Mouse (Mus musculus): ENCODE measurements around the gene Ugt2a2. TPM values are rescaled to one million over a fixed set of nuclear protein-coding genes. Genes with fewer than 3 reads are reported as not detected.
"Not testable (repeated sequence)": the region's sequence is repeated elsewhere in the genome, so short reads cannot be mapped to it uniquely, and the experiment has no call there.

The Ugt2a2 gene
- total RNA-seq (2014; fragmentation: Nextera tagmentation) = not detected in 2 replicates
- total RNA-seq (2017) = not detected in 2 replicates
- not detected in 2 replicates for polyA plus RNA-seq (2012)

DNA sequence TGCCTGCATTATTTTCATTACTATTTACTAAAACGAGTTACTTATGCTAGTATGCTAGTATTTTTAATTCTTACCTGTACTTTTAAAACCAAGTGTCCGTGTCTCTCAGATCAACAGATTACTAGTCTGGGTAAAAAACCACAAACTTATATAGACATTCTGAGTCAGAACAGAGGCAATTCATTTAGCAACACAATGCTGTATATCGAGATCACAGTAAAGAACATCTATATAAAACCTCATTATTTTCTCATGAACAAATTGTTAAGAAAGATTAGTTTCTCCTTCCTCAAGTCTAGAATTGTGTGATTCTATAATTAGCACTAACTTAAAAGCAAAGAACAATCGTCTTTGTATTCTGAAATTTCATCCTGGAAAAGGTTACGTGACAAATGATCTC, at the start of gene Ugt2a2:
Gene Ugt2a2, minus strand, starts transcription at position 101 of the 400 bp plus-strand sequence.
- Histone ChIP-seq H3K9me3 (replicated peaks) (no peaks in the 10 kb centered on the region; the same call in 1 of the 2 replicates), H3K4me1 (ENCODE audit: insufficient read depth, low read depth, low read length) (no peaks in the 10 kb centered on the region), H3K4me3 (ENCODE audit: low read depth, low read length) (no peak within 1 kb of the TSS), H3K36me3 (replicated peaks) (no peaks in the 10 kb centered on the region), H3K27me3 (ENCODE audit: insufficient read depth, low read length) (no peaks in the 10 kb centered on the region)
- TF ChIP-seq POLR2AphosphoS5 (IDR thresholded peaks at IDR 0.05; ENCODE audit: insufficient replicate concordance, low read depth, low read length) = no peak
- no peak for TF ChIP-seq GATA1 (IDR thresholded peaks at IDR 0.05; ENCODE audit: borderline replicate concordance, low read length)
- no peak for TF ChIP-seq TAL1 (conservative IDR thresholded peaks at IDR 0.05; ENCODE audit: low read depth, low read length)
- TF ChIP-seq GATA2 (IDR thresholded peaks at IDR 0.05; ENCODE audit: borderline replicate concordance, low read depth, low read length) = no peak
- TF ChIP-seq CTCF (IDR thresholded peaks at IDR 0.05; ENCODE audit: low read depth, low read length) = no peak
- no peak for DNase-seq (ENCODE audit: low spot score)
- ATAC-seq (ENCODE audit: extremely low read depth, insufficient number of reproducible peaks, low FRiP score, poor library complexity, severe bottlenecking) = no peak

DNA sequence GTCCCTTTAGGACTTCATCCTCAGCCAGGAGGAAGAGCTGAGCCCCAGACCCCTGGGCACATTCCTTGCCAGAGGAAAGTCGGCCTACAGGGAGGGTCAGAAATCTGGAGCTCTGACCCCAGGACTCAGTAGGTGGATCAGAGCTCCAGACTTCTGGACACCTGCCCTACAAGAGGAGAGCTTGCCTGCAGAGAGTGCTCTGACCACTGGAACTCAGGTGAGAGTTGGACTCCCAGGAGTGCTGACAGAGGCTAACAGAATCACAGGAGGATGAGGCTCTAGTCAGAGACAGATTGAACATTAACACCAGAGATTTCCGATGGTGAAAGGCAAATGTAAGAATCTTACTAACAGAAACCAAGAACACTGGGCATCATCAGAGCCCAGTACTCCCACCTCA, 41.5 kb upstream of the Ugt2a2 start:
- ATAC-seq (ENCODE audit: extremely low read depth, insufficient number of reproducible peaks, low FRiP score, poor library complexity, severe bottlenecking); H3K4me1 ChIP-seq (ENCODE audit: insufficient read depth, low read depth, low read length); H3K9me3 ChIP-seq (replicated peaks); H3K36me3 ChIP-seq (replicated peaks); H3K4me3 ChIP-seq (ENCODE audit: low read depth, low read length); H3K27me3 ChIP-seq (ENCODE audit: insufficient read depth, low read length); DNase-seq (ENCODE audit: low spot score): not testable (repeated sequence)

DNA sequence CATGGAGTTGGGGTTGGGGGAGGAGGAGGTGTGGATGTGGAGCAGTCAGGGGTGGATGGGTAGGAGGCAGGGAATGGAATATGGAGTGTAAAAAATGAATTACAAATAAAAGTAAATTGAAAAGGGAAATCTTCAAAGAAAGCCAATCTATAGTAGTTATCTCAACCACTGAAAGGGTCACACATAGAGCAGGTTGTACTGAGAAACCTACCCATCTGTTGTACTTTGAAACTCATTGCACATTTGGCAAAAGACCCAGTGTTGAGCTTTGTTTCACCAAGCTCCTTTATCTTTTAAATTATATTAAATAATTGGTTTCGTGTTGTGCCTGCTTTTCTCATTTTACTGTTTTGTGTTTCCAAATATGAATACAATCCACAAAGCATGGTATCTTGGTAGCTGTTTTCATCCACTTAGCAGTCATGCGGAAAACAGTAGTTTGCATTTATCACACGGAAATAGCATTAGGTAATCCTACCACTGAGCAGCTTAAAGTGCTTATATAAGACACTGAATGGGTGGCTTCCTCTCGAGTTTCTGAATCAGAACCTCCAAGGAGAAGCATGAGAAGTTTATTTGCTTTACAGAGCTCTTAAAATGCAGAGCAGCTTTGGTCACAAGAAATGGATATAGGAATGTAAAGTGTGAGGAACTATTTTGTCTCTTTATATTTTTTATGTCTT, 23.9 kb upstream of the Ugt2a2 start:
- ATAC-seq (ENCODE audit: extremely low read depth, insufficient number of reproducible peaks, low FRiP score, poor library complexity, severe bottlenecking) (no peak), DNase-seq (ENCODE audit: low spot score) (no peak)
- Histone ChIP-seq H3K4me3 (ENCODE audit: low read depth, low read length) (no peak overlapping the region), H3K36me3 (replicated peaks) (no peaks in the 10 kb centered on the region), H3K9me3 (replicated peaks) (no peaks in the 10 kb centered on the region), H3K27me3 (ENCODE audit: insufficient read depth, low read length) (no peaks in the 10 kb centered on the region), H3K4me1 (ENCODE audit: insufficient read depth, low read depth, low read length) (no peaks in the 10 kb centered on the region)
- TF ChIP-seq CTCF (IDR thresholded peaks at IDR 0.05; ENCODE audit: low read depth, low read length) (no peak), GATA2 (IDR thresholded peaks at IDR 0.05; ENCODE audit: borderline replicate concordance, low read depth, low read length) (no peak), POLR2AphosphoS5 (IDR thresholded peaks at IDR 0.05; ENCODE audit: insufficient replicate concordance, low read depth, low read length) (no peak), TAL1 (conservative IDR thresholded peaks at IDR 0.05; ENCODE audit: low read depth, low read length) (no peak), GATA1 (IDR thresholded peaks at IDR 0.05; ENCODE audit: borderline replicate concordance, low read length) (no peak)

DNA sequence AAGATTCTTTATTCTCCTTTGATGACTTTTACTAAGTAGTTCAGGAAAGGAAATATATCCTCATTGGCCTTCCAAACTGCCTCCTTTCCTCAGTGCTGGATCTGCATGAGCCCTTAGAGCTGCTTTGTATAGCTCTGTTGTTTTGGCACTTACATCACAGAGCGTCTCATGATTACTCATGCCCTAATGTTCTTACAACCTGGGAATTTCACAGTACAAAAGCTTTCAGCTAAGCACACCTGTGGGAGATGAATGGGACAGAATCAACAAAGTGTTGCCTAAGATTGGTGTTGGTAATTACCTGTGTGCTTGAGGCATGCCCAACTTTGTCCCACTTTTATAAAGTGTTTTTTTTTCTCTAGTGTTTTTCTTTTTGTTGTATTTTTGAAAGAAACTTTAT, 20.6 kb upstream of the Ugt2a2 start:
- no peaks in the 10 kb centered on the region for H3K9me3 ChIP-seq (replicated peaks)
- no peak for DNase-seq (ENCODE audit: low spot score)
- H3K27me3 ChIP-seq (ENCODE audit: insufficient read depth, low read length) = no peaks in the 10 kb centered on the region
- H3K36me3 ChIP-seq (replicated peaks) = no peaks in the 10 kb centered on the region
- no peak for ATAC-seq (ENCODE audit: extremely low read depth, insufficient number of reproducible peaks, low FRiP score, poor library complexity, severe bottlenecking)
- H3K4me1 ChIP-seq (ENCODE audit: insufficient read depth, low read depth, low read length) = no peaks in the 10 kb centered on the region
- TF ChIP-seq GATA1 (IDR thresholded peaks at IDR 0.05; ENCODE audit: borderline replicate concordance, low read length) (no peak), POLR2AphosphoS5 (IDR thresholded peaks at IDR 0.05; ENCODE audit: insufficient replicate concordance, low read depth, low read length) (no peak), TAL1 (conservative IDR thresholded peaks at IDR 0.05; ENCODE audit: low read depth, low read length) (no peak), CTCF (IDR thresholded peaks at IDR 0.05; ENCODE audit: low read depth, low read length) (no peak), GATA2 (IDR thresholded peaks at IDR 0.05; ENCODE audit: borderline replicate concordance, low read depth, low read length) (no peak)
- no peak overlapping the region for H3K4me3 ChIP-seq (ENCODE audit: low read depth, low read length)

DNA sequence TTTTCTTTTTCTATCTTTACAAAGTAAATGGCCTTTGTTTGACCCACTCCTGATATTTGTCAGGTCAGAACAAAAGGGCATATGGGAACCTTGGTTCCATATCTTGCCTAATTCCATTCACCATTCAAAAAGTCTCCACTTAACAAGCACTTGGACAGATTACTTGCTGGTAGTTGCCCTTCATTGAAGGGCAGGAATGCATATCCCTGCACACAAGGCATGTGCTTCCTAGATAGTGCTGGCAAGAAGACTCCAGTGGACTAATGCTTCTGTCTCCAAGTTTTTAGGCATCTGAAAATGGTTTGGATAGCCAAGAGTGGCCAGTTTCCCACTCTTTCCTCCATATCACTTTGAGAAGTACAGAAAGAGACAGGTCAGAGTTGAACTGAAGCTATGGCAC, 17.3 kb upstream of the Ugt2a2 start:
- H3K4me3 ChIP-seq (ENCODE audit: low read depth, low read length) = no peak overlapping the region
- no peaks in the 10 kb centered on the region for H3K4me1 ChIP-seq (ENCODE audit: insufficient read depth, low read depth, low read length)
- ATAC-seq (ENCODE audit: extremely low read depth, insufficient number of reproducible peaks, low FRiP score, poor library complexity, severe bottlenecking) = no peak
- no peaks in the 10 kb centered on the region for H3K27me3 ChIP-seq (ENCODE audit: insufficient read depth, low read length)
- no peaks in the 10 kb centered on the region for H3K9me3 ChIP-seq (replicated peaks)
- no peak for TF ChIP-seq TAL1 (conservative IDR thresholded peaks at IDR 0.05; ENCODE audit: low read depth, low read length)
- H3K36me3 ChIP-seq (replicated peaks) = no peaks in the 10 kb centered on the region
- DNase-seq (ENCODE audit: low spot score) = no peak

DNA sequence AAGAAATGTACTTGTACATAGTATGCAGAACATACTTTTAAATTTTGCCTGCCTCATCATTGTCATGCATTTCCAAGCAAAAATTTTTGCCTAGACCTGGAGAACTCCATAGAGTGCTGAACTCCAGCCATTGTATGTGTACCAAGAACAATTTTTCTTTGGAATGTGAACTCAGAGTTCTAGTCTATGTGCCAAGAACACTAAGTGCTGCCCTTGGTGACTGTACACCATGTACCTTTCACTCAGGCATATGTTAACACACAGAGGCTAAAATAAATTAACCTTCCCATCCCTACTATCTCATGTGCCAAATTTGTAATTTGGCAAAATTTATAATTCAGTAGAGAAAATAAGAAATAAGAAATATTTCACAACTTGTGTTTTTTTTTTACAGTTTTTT, 16.9 kb upstream of the Ugt2a2 start:
- Histone ChIP-seq H3K9me3 (replicated peaks) (no peaks in the 10 kb centered on the region), H3K4me1 (ENCODE audit: insufficient read depth, low read depth, low read length) (no peaks in the 10 kb centered on the region), H3K27me3 (ENCODE audit: insufficient read depth, low read length) (no peaks in the 10 kb centered on the region), H3K4me3 (ENCODE audit: low read depth, low read length) (no peak overlapping the region), H3K36me3 (replicated peaks) (no peaks in the 10 kb centered on the region)
- DNase-seq (ENCODE audit: low spot score) = no peak
- TF ChIP-seq GATA1 (IDR thresholded peaks at IDR 0.05; ENCODE audit: borderline replicate concordance, low read length) = no peak
- TF ChIP-seq CTCF (IDR thresholded peaks at IDR 0.05; ENCODE audit: low read depth, low read length) = no peak
- no peak for TF ChIP-seq POLR2AphosphoS5 (IDR thresholded peaks at IDR 0.05; ENCODE audit: insufficient replicate concordance, low read depth, low read length)
- TF ChIP-seq TAL1 (conservative IDR thresholded peaks at IDR 0.05; ENCODE audit: low read depth, low read length) = no peak
- TF ChIP-seq GATA2 (IDR thresholded peaks at IDR 0.05; ENCODE audit: borderline replicate concordance, low read depth, low read length) = no peak
- no peak for ATAC-seq (ENCODE audit: extremely low read depth, insufficient number of reproducible peaks, low FRiP score, poor library complexity, severe bottlenecking)

DNA sequence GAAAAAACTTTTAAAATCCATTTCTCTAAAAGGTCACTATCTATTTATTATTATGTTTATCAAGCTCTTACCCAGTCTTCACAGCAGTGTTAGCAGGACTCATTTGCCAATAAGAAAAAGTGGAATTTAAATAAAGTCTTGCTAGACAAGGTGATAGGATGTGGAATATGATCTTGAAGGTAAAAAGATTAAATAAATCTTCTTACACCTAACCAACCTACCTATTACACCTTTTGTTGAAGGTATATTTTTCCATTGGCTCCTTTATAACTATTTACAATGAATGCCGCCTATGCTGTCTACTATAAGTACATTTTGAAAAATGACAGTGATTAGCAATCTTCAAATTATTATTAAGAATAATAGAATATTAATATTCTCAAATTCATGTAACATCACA, 8.7 kb upstream of the Ugt2a2 start, which contains the start of gene Ugt2a1:
Gene Ugt2a1, minus strand, starts transcription at position 101 of the 400 bp plus-strand sequence.
- ATAC-seq (ENCODE audit: extremely low read depth, insufficient number of reproducible peaks, low FRiP score, poor library complexity, severe bottlenecking) (no peak), DNase-seq (ENCODE audit: low spot score) (no peak)
- Histone ChIP-seq H3K4me1 (ENCODE audit: insufficient read depth, low read depth, low read length) (no peaks in the 10 kb centered on the region), H3K4me3 (ENCODE audit: low read depth, low read length) (no peak within 1 kb of the TSS), H3K9me3 (replicated peaks) (0 out of 2 replicates have a peak, but pooled peaks cover 2% of the 10 kb centered on the region), H3K36me3 (replicated peaks) (no peaks in the 10 kb centered on the region), H3K27me3 (ENCODE audit: insufficient read depth, low read length) (no peaks in the 10 kb centered on the region)
- TF ChIP-seq GATA1 (IDR thresholded peaks at IDR 0.05; ENCODE audit: borderline replicate concordance, low read length) = no peak
- TF ChIP-seq CTCF (IDR thresholded peaks at IDR 0.05; ENCODE audit: low read depth, low read length) = no peak
- TF ChIP-seq GATA2 (IDR thresholded peaks at IDR 0.05; ENCODE audit: borderline replicate concordance, low read depth, low read length) = no peak
- no peak for TF ChIP-seq TAL1 (conservative IDR thresholded peaks at IDR 0.05; ENCODE audit: low read depth, low read length)
- TF ChIP-seq POLR2AphosphoS5 (IDR thresholded peaks at IDR 0.05; ENCODE audit: insufficient replicate concordance, low read depth, low read length) = no peak

DNA sequence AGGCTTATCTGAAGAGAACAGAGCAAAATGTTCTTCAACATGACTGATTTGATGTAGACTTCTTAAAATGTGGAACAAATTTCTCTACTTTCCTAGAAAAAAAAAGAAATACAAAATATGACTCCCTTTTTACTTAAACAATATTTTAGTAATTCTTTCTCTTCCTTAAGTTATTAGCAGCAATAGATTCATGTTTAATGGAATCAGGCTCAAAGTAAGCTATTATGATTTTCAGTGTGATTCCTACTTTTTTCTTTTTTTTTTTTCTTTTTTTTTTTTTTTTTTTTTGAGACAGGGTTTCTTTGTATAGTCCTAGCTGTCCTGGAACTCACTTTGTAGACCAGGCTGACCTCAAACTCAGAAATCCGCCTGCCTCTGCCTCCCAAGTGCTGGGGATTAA, 4.6 kb upstream of the Ugt2a2 start, which contains the start of gene Gm43638:
Gene Gm43638, minus strand, starts transcription at position 101 of the 400 bp plus-strand sequence.
- not testable (repeated sequence) for H3K9me3 ChIP-seq (replicated peaks); ATAC-seq (ENCODE audit: extremely low read depth, insufficient number of reproducible peaks, low FRiP score, poor library complexity, severe bottlenecking); H3K4me3 ChIP-seq (ENCODE audit: low read depth, low read length); H3K4me1 ChIP-seq (ENCODE audit: insufficient read depth, low read depth, low read length); DNase-seq (ENCODE audit: low spot score); H3K36me3 ChIP-seq (replicated peaks); H3K27me3 ChIP-seq (ENCODE audit: insufficient read depth, low read length)
